Mouse (Mus musculus): ENCODE data around the gene Pde4a.
"Not testable (repeated sequence)": the region's sequence is repeated elsewhere in the genome, so short reads cannot be mapped to it uniquely, and the experiment has no call there.

The Pde4a gene

DNA sequence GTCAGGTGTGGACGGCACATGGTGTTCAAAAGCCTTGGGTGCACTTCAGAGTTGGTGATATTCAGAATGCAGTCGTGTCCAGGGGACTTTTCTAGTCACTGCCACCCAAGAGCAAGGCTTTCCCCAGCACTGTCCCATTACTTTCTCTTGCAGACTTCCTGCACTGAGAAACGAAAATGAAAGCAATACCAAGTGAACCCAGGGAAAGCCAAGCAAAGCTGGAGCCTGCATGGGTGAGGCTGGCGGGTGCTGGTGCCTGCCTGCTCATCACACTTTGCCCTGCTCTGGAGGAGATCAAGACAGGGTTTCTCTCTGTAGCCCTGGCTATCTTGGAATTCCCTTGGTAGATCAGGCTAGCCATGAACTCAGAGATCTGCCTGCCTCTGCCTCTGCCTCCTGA is 69.8 kb downstream of the Pde4a start:
- in situ Hi-C loops (cut with MboI; ENCODE audit: low pct_unique_long_range_greater_than_20kb in 1 of 2, low sequenced_read_pairs in 2 of 2, unreplicated experiment in 1 of 2), result no loop called here

- in situ Hi-C loops (cut with MboI; ENCODE audit: low pct_unique_long_range_greater_than_20kb in 1 of 2, low sequenced_read_pairs in 2 of 2, unreplicated experiment in 1 of 2), result no loop called here
Observed at GRCm38 (mm10) chr9:21236991-21237367, 71.5 kb downstream of the Pde4a start.

DNA sequence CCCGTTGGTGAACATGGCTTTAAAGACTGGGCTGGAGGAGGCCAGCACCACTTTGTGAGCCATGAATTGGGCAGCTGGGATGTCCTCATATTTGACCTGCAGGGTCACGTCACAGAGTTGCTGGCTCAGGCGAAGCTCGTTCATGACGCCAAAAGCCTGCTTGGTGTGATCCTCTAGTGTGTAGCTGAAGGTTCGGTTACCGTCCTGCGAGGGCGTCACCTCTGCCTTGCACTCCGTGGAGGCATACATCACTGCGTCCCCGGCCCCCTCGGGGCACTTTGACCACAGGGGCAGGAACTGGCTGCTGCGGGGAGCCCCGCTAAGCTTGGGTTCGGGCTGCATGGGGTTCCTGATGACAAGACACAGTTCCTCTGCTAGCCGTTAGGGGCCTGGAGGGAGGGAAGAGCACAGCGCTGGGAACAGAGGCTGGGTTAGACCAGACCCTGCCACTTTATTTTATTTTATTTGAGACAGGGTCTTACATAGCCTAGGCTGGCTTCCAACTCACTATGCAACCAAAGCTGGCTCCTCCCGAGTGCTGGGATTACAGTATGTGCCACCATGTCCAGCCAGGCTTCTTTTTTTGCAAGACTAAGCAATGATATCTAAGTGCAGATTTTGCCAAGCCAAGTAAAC is 72.0 kb downstream of the Pde4a start:
- in situ Hi-C loops (cut with MboI; ENCODE audit: low pct_unique_long_range_greater_than_20kb in 1 of 2, low sequenced_read_pairs in 2 of 2, unreplicated experiment in 1 of 2), result no loop called here

DNA sequence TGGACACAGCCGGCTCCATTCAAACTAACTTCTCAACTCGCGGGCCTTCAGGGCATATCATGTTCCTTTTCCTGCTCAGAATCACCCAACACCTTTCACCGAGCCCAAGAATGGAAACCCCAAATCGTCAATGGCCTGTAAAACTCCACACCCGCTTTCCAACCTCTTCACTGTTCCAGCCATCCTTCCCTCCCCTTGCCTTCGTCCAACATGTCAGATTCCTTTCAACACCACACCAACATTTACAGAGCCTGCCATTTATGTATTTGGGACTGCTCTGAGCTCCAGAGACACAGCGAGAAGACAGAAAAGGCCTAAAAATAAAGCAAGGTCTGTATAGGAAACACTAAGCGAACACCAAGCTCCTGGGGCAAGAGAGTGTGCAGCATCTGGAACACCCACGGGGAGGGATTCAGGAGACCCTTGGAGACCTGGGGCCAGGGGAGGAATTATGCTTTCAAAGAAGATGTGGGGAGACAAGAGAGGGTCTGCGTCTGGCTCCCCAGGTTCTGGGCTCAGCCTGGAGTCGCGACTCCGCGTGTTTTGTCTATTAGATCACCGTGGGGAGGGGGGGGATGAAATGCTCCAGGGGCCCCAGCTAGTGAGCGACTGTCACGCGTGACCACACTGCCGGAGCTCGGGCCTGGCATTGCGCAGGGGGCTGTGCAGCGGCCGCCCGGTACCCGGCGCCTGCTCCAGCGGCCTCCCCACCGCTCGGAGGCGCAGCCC is 72.7 kb downstream of the Pde4a start:
- in situ Hi-C loops (cut with MboI; ENCODE audit: low pct_unique_long_range_greater_than_20kb in 1 of 2, low sequenced_read_pairs in 2 of 2, unreplicated experiment in 1 of 2), result no loop called here

GRCm38 (mm10) chr9:21238733-21239464 is 73.4 kb downstream of the Pde4a start, which contains the start of gene Keap1:
Keap1 (minus strand) TSS chr9:21239361.
- in situ Hi-C loops (cut with MboI; ENCODE audit: low pct_unique_long_range_greater_than_20kb in 1 of 2, low sequenced_read_pairs in 2 of 2, unreplicated experiment in 1 of 2), result no loop called here

GRCm38 (mm10) chr9:21239465-21239848 is 73.9 kb downstream of the Pde4a start:
- in situ Hi-C loops (cut with MboI; ENCODE audit: low pct_unique_long_range_greater_than_20kb in 1 of 2, low sequenced_read_pairs in 2 of 2, unreplicated experiment in 1 of 2), result no loop called here

DNA sequence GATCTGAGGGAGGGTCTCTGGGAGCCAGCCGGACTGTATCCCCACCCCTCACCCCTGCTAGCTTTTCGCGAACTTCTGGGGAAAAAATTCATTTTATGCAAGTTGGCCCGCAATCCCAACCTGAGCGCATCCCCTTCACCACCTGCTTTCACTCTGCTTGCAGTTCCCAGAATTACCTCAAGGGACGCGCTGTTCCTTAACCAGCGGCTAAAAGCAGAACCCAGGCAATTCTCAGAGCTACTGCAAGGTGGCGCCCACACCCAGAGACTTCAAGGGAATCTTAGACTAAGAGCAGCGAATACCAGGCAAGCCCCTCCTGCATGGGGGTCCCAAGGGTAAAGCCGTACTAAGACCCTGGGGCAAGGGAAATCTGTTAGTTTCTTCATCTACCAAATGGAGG is 75.8 kb downstream of the Pde4a start:
- in situ Hi-C loops (cut with MboI; ENCODE audit: low pct_unique_long_range_greater_than_20kb in 1 of 2, low sequenced_read_pairs in 2 of 2, unreplicated experiment in 1 of 2), result no loop called here

DNA sequence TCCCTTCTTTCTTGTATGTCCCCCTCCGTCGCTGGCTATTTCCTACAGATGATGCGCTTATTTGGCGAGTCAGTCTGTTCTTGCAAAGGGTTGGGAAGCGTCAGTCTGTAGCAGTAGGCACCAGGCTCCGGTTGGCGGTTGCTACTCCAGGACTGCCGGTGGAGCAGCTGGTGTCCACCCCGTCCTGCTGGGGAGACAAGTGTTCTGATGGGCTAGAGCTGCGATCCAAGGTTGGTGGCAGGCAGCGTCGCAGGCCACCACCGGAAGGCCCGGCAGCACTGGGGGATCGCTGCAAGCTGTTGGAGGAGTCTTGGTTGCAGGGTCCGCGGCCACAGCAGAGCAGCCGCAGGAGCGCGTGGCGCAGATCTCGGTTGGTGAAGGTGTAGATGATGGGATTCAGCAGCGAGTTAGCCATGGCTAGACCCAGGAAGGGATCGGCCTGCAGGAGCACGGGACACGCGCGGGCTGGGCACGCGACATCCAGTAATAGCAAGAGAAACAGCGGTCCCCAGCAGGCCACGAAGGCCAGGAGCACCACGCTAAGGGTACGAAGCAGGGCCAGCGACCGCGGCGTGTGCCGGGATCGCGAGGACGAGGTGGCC is 78.4 kb downstream of the Pde4a start:
- in situ Hi-C loops (cut with MboI; ENCODE audit: low pct_unique_long_range_greater_than_20kb in 1 of 2, low sequenced_read_pairs in 2 of 2, unreplicated experiment in 1 of 2), result no loop called here

- in situ Hi-C loops (cut with MboI; ENCODE audit: low pct_unique_long_range_greater_than_20kb in 1 of 2, low sequenced_read_pairs in 2 of 2, unreplicated experiment in 1 of 2), result no loop called here
Observed at GRCm38 (mm10) chr9:21244428-21245112, 79.1 kb downstream of the Pde4a start.

GRCm38 (mm10) chr9:21245113-21245487 is 79.6 kb downstream of the Pde4a start:
- in situ Hi-C loops (cut with MboI; ENCODE audit: low pct_unique_long_range_greater_than_20kb in 1 of 2, low sequenced_read_pairs in 2 of 2, unreplicated experiment in 1 of 2), result no loop called here

DNA sequence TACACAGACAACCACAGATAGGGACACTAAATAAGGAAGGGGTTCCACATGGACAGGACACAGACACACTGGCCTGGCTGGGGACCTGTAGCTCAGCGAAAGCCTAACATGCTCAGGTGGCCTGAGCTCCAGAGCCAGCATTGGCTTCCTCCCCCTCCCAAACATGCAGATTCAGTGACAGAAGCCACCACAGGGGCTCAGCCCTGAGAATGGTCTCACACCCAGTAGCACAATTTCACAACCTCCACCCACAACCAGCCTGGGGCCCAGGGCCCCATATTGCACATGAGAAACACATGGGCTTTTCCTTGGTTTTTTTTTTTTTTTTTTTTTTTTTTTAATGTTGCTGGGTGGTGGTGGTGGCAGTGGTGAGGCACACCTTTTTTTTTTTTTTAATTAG is 80.8 kb downstream of the Pde4a start:
- in situ Hi-C loops (cut with MboI; ENCODE audit: low pct_unique_long_range_greater_than_20kb in 1 of 2, low sequenced_read_pairs in 2 of 2, unreplicated experiment in 1 of 2), result no loop called here

DNA sequence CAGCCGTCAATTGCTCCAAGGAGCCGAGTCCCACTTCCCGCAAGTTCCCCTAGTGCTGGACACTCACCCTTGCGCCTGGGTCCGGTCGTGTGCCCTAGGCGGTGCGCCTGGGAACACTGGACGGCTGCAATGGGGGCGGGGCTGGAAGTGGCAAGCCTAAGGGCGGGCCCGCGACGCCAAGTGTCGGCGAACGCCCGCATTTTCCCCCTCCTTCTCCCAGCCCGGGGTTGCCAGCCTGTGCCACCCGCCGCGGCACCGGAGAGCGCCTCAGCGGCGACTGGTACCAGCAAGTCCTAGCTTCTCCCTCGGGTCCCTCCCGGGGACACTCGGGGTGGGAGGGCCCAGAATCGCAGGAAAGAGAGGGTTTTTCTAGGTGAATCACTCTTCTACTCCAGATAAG is 82.8 kb downstream of the Pde4a start, which contains the start of gene S1pr5:
Gene S1pr5, minus strand, starts transcription at position 118 of the 400 bp plus-strand sequence.
- in situ Hi-C loops (cut with MboI; ENCODE audit: low pct_unique_long_range_greater_than_20kb in 1 of 2, low sequenced_read_pairs in 2 of 2, unreplicated experiment in 1 of 2), result no loop called here

GRCm38 (mm10) chr9:21249629-21250508 is 84.4 kb downstream of the Pde4a start:
- in situ Hi-C loops (cut with MboI; ENCODE audit: low pct_unique_long_range_greater_than_20kb in 1 of 2, low sequenced_read_pairs in 2 of 2, unreplicated experiment in 1 of 2), result no loop called here

GRCm38 (mm10) chr9:21250509-21250908 is 85.0 kb downstream of the Pde4a start:
- in situ Hi-C loops (cut with MboI; ENCODE audit: low pct_unique_long_range_greater_than_20kb in 1 of 2, low sequenced_read_pairs in 2 of 2, unreplicated experiment in 1 of 2), result no loop called here

- in situ Hi-C loops (cut with MboI; ENCODE audit: low pct_unique_long_range_greater_than_20kb in 1 of 2, low sequenced_read_pairs in 2 of 2, unreplicated experiment in 1 of 2), result no loop called here
Observed at GRCm38 (mm10) chr9:21251116-21251735, 85.7 kb downstream of the Pde4a start.

DNA sequence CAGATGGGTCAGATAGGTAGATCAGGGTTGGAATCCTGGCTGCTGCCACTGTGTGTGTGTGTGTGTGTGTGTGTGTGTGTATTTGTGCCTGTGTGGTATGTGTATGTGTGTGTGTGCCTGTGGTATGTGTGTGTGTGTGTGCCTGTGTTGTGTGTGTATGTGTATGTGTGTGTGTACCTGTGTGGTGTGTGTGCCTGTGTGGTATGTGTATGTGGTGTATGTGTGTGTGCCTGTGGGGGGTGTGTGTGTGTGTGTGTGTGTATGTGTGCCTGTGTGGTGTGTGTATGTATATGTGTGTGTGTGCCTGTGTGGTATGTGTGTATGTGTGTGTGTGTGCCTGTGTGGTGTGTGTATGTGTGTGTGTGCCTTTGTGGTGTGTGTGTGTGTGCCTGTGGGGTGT is 89.2 kb downstream of the Pde4a start:
- in situ Hi-C loops (cut with MboI; ENCODE audit: low pct_unique_long_range_greater_than_20kb in 1 of 2, low sequenced_read_pairs in 2 of 2, unreplicated experiment in 1 of 2), result no loop called here

DNA sequence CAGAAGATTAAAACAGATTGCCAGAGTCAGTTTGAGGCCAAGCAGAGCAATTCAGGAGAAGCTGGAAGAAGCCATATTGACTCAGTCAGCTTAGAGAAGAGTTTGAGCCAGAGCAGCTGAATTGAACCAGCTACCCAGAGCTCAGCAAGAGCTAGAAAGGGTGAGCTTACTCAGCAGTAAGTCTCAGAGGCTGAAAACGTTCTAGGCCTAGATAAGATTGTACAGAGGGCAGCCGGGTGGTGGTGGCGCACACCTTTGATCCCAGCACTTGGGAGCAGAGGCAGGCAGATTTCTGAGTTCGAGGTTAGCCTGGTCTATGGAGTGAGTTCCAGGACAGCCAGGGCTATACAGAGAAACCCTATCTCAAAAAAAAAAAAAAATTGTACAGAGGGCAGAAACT is 90.8 kb downstream of the Pde4a start:
- in situ Hi-C loops (cut with MboI; ENCODE audit: low pct_unique_long_range_greater_than_20kb in 1 of 2, low sequenced_read_pairs in 2 of 2, unreplicated experiment in 1 of 2), result not testable (repeated sequence)
